Mouse (Mus musculus) fat pad, adult 2 months (tissue): Measurements from ENCODE around the gene Gm5767.
"Not testable (repeated sequence)": the region's sequence is repeated elsewhere in the genome, so short reads cannot be mapped to it uniquely, and the experiment has no call there.

Experiments
- DNase-seq: peaks from one replicate; pipeline ENCODE4 v3.0.0-alpha.2; 2011; ENCODE audit warnings: low read depth, low spot score; ENCODE audit errors: extremely low read depth

Gene Gm5767

GRCm38 (mm10) chr16:8700586-8700985, 20.0 kb downstream of the Gm5767 start:
- no peak for DNase-seq

- no peak for DNase-seq
Observed at GRCm38 (mm10) chr16:8711998-8712397, 31.4 kb downstream of the Gm5767 start.

GRCm38 (mm10) chr16:8714851-8715250, 34.3 kb downstream of the Gm5767 start:
- no peak for DNase-seq

GRCm38 (mm10) chr16:8715513-8716080, 35.0 kb downstream of the Gm5767 start:
- DNase-seq, result no peak

- DNase-seq, result no peak
Observed at GRCm38 (mm10) chr16:8716300-8716699, 35.7 kb downstream of the Gm5767 start.

- no peak for DNase-seq
Observed at GRCm38 (mm10) chr16:8717744-8718143, 37.2 kb downstream of the Gm5767 start.

- no peak for DNase-seq
Observed at GRCm38 (mm10) chr16:8720447-8720846, 39.9 kb downstream of the Gm5767 start.

- DNase-seq, result no peak
Observed at GRCm38 (mm10) chr16:8724031-8724430, 43.5 kb downstream of the Gm5767 start.

- no peak for DNase-seq
Observed at GRCm38 (mm10) chr16:8725807-8726206, 45.2 kb downstream of the Gm5767 start.

- DNase-seq, result no peak
Observed at GRCm38 (mm10) chr16:8728111-8728748, 47.7 kb downstream of the Gm5767 start.

GRCm38 (mm10) chr16:8731630-8732029, 51.1 kb downstream of the Gm5767 start:
- no peak for DNase-seq

GRCm38 (mm10) chr16:8732450-8732849, 51.9 kb downstream of the Gm5767 start:
- not testable (repeated sequence) for DNase-seq
